ENCODE assay signal across 10 mouse cellular contexts in the genomic region with DNA sequence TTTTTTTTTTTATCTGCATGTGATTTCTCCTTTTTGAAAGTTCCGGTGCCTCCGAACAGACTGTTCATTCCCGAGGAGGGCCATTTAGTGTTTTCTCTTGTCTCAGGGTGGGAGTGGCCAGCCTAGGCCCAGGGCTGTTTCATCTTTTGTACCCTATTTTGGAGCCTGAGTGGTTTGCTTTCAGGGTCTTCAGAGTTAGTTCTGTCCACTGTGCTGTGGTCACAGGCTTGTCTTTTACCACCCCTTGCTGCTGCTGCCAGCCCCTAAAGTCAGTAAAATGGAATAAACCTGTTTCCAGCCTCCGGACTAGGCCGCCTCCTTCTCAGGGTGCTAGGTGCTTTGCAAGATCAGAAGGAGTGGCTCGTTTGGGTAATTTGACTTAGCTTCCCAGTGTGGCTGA. TPM values are rescaled to one million over a fixed set of nuclear protein-coding genes. Genes with fewer than 3 reads are reported as not detected.
DNase-seq lines count a peak whose midpoint lies in the region; ATAC-seq and TF ChIP-seq lines count a peak whose summit lies in the region.
"Had no signal": no experiment of that assay in that cellular context is flagged by ENCODE, and none has a peak within 500 bp of the region (broad histone marks: within the 10 kb centered on the region; RNA-seq: fewer than 3 reads in every experiment).

No protein-coding gene starts in this region.

- peaks cover 5% of the 10 kb centered on the region; the same call in 1 of the 2 replicates for H3K27me3 ChIP-seq in heart, postnatal 0 days (ENCODE audit: control insufficient read depth, insufficient read depth, low read length)
- peaks cover 86% of the 10 kb centered on the region for H3K27me3 ChIP-seq in neural tube, embryonic 13.5 days
- H3K27me3 ChIP-seq in limb, embryonic 12.5 days: no peaks in the 10 kb centered on the region
- H3K27me3 ChIP-seq in stomach, postnatal 0 days (ENCODE audit: control insufficient read depth, insufficient read depth, low read length): no peaks in the 10 kb centered on the region

- 76% methylated on average over 6 of the region's 6 CpGs for WGBS in heart, postnatal 0 days
- 34% methylated on average over 6 of the region's 6 CpGs for WGBS in neural tube, embryonic 13.5 days
- 42% methylated on average over 6 of the region's 6 CpGs for WGBS in limb, embryonic 12.5 days
- 67% methylated on average over 6 of the region's 6 CpGs for WGBS in stomach, postnatal 0 days

- intact Hi-C loops in heart, postnatal 36 days (cut with DNase I): no loop called here

- no peak overlapping the region for H3K9ac ChIP-seq in heart, postnatal 0 days (replicated peaks; ENCODE audit: low read depth, low read length)
- no peak overlapping the region for H3K9ac ChIP-seq in neural tube, embryonic 13.5 days
- H3K9ac ChIP-seq in limb, embryonic 12.5 days (replicated peaks): no peak overlapping the region
- no peak overlapping the region for H3K9ac ChIP-seq in stomach, postnatal 0 days (ENCODE audit: low read length)

- no peak overlapping the region for H3K4me2 ChIP-seq in heart, postnatal 0 days (ENCODE audit: low read depth, low read length)
- no peak overlapping the region for H3K4me2 ChIP-seq in neural tube, embryonic 13.5 days
- peak overlapping the region; percentile 65 for H3K4me2 ChIP-seq in limb, embryonic 12.5 days
- peak overlapping the region; percentile 62 for H3K4me2 ChIP-seq in stomach, postnatal 0 days (replicated peaks; ENCODE audit: low read depth)

- peak overlapping the region; percentile 71 for H3K27ac ChIP-seq in heart, postnatal 0 days (ENCODE audit: low read depth)
- peak overlapping the region; percentile 35; the same call in 1 of the 2 replicates for H3K27ac ChIP-seq in neural tube, embryonic 13.5 days (replicated peaks)
- H3K27ac ChIP-seq in limb, embryonic 12.5 days: peak overlapping the region; percentile 94
- H3K27ac ChIP-seq in stomach, postnatal 0 days (replicated peaks): peak overlapping the region; percentile 79; the same call in 1 of the 2 replicates

- TF ChIP-seq CTCF in heart, postnatal 0 days (IDR thresholded peaks at IDR 0.05; ENCODE audit: low read depth): no peak
- no peak for TF ChIP-seq CTCF in stomach, postnatal 0 days (IDR thresholded peaks at IDR 0.05; ENCODE audit: low read depth)

- DNase-seq in heart, postnatal 0 days (ENCODE audit: low spot score): no peak
- no peak for DNase-seq in heart, postnatal 36 days
- no peak for DNase-seq in neural tube, embryonic 10.5 days (ENCODE audit: extremely low spot score, low spot score)
- DNase-seq in stomach, postnatal 0 days (ENCODE audit: low spot score): no peak
- DNase-seq in frontal cortex, adult 2 months (ENCODE audit: extremely low spot score in 1 of 2, low spot score in 1 of 2): no peak
- DNase-seq in cerebellum, postnatal 4 days (ENCODE audit: low spot score in 2 of 2): no peak
- DNase-seq: lung, adult 2 months had no signal

- no peak overlapping the region for H3K4me3 ChIP-seq in heart, postnatal 0 days (ENCODE audit: low read depth, low read length)
- no peak overlapping the region for H3K4me3 ChIP-seq in neural tube, embryonic 13.5 days
- H3K4me3 ChIP-seq in limb, embryonic 12.5 days (replicated peaks): peak overlapping the region; percentile 30
- H3K4me3 ChIP-seq in stomach, postnatal 0 days (ENCODE audit: low read depth, low read length): no peak overlapping the region

- H3K36me3 ChIP-seq in heart, postnatal 0 days (replicated peaks; ENCODE audit: control insufficient read depth, insufficient read depth, low read length): no peaks in the 10 kb centered on the region
- no peaks in the 10 kb centered on the region for H3K36me3 ChIP-seq in neural tube, embryonic 13.5 days
- no peaks in the 10 kb centered on the region for H3K36me3 ChIP-seq in limb, embryonic 12.5 days
- no peaks in the 10 kb centered on the region for H3K36me3 ChIP-seq in stomach, postnatal 0 days (ENCODE audit: control insufficient read depth, insufficient read depth, low read length)
- H3K36me3 ChIP-seq: G1E had no signal

- no peak for TF ChIP-seq EP300 in heart, postnatal 0 days (IDR thresholded peaks at IDR 0.05; ENCODE audit: low read depth)
- TF ChIP-seq EP300 in stomach, postnatal 0 days (optimal IDR thresholded peaks at IDR 0.05): no peak

- peaks cover 23% of the 10 kb centered on the region; the same call in 1 of the 2 replicates for H3K4me1 ChIP-seq in heart, postnatal 0 days (ENCODE audit: control insufficient read depth, insufficient read depth)
- peaks cover 42% of the 10 kb centered on the region for H3K4me1 ChIP-seq in neural tube, embryonic 13.5 days (replicated peaks)
- H3K4me1 ChIP-seq in limb, embryonic 12.5 days (replicated peaks): peaks cover 55% of the 10 kb centered on the region
- peaks cover 8% of the 10 kb centered on the region for H3K4me1 ChIP-seq in stomach, postnatal 0 days (replicated peaks; ENCODE audit: control insufficient read depth, insufficient read depth)

- ATAC-seq in heart, postnatal 0 days (ENCODE audit: insufficient read depth, low read depth): no peak
- ATAC-seq in neural tube, embryonic 13.5 days (ENCODE audit: low read depth): no peak
- no peak for ATAC-seq in limb, embryonic 12.5 days (ENCODE audit: insufficient number of reproducible peaks, insufficient read depth, low FRiP score, low TSS enrichment, low read depth)
- ATAC-seq in stomach, postnatal 0 days (ENCODE audit: low FRiP score, low TSS enrichment): no peak

- no peaks in the 10 kb centered on the region for H3K9me3 ChIP-seq in heart, postnatal 0 days (replicated peaks; ENCODE audit: control insufficient read depth, low read length)
- H3K9me3 ChIP-seq in neural tube, embryonic 13.5 days: no peaks in the 10 kb centered on the region
- no peaks in the 10 kb centered on the region for H3K9me3 ChIP-seq in limb, embryonic 12.5 days
- H3K9me3 ChIP-seq in stomach, postnatal 0 days (ENCODE audit: control insufficient read depth, low read length): no peaks in the 10 kb centered on the region

RNA-seq across cellular contexts. Expression of a gene that starts 2.6 kb away (rescaled TPM):
- total RNA-seq in heart, postnatal 0 days (2014; rRNA removed; ENCODE audit: low replicate concordance): 116 and 134 TPM in 2 replicates
- 33.4 and 35.6 TPM in 2 replicates for polyA plus RNA-seq in heart, postnatal 0 days (2015; fragmentation: Nextera tagmentation; extraction: Ambion mirVana)
- total RNA-seq in heart, postnatal 36 days (2021): 10 to 100 TPM; 87.2 to 94.3 TPM
- polyA plus RNA-seq in neural tube, embryonic 13.5 days (2015; fragmentation: Nextera tagmentation; extraction: Ambion mirVana): 21.1 and 23.1 TPM in 2 replicates
- 77.9 and 86.0 TPM in 2 replicates for polyA plus RNA-seq in limb, embryonic 12.5 days (2016; fragmentation: Nextera tagmentation; extraction: Ambion mirVana)
- polyA plus RNA-seq in stomach, postnatal 0 days (2015; fragmentation: Nextera tagmentation; extraction: Ambion mirVana): 26.0 and 29.9 TPM in 2 replicates
- 36.6 and 42.4 TPM in 2 replicates for polyA plus RNA-seq in frontal cortex, adult 2 months (2012; rRNA removed)

RNA-seq across cellular contexts. Expression of a gene that starts 38.2 kb away (rescaled TPM):
- total RNA-seq in heart, postnatal 0 days (2014; rRNA removed; ENCODE audit: low replicate concordance): not detected in 2 replicates
- not detected in 2 replicates for polyA plus RNA-seq in heart, postnatal 0 days (2015; fragmentation: Nextera tagmentation; extraction: Ambion mirVana)
- under 1 TPM in 1 of 2 experiments, not detected in 1; 0.08 TPM for total RNA-seq in heart, postnatal 36 days (2021)
- 0.22 TPM in 1 of 2 replicates, not detected in the other for polyA plus RNA-seq in neural tube, embryonic 13.5 days (2015; fragmentation: Nextera tagmentation; extraction: Ambion mirVana)
- polyA plus RNA-seq in limb, embryonic 12.5 days (2016; fragmentation: Nextera tagmentation; extraction: Ambion mirVana): 0.11 and 0.18 TPM in 2 replicates
- 8.7 and 10.6 TPM in 2 replicates for polyA plus RNA-seq in stomach, postnatal 0 days (2015; fragmentation: Nextera tagmentation; extraction: Ambion mirVana)
- 0.06 and 0.08 TPM in 2 replicates for polyA plus RNA-seq in frontal cortex, adult 2 months (2012; rRNA removed)

Comparison
In these comparisons a context has a peak if more than half of its experiments do, and no peak if none do; other contexts are left out.
1. H3K27ac ChIP-seq: peak in every context shown above with its lines; median percentile 94 in limb, embryonic 12.5 days; 79 in stomach, postnatal 0 days; 71 in heart, postnatal 0 days; 35 in neural tube, embryonic 13.5 days.
2. H3K4me2 ChIP-seq: peak in limb, embryonic 12.5 days (single experiment) and stomach, postnatal 0 days (single experiment); none in heart, postnatal 0 days (single experiment) and neural tube, embryonic 13.5 days (single experiment).